Mouse (Mus musculus) heart, embryonic 16.5 days (tissue): ENCODE data around the gene Ip6k2. TPM values are rescaled to one million over a fixed set of nuclear protein-coding genes. Genes with fewer than 3 reads are reported as not detected.
A peak's percentile ranks its signal among the peaks of the same experiment; 100 is the strongest.

Experiments
- ATAC-seq: fragments of 200-750 bp; cut with Nextera tagmentation; replicated peaks from 2 replicates; pipeline ENCODE4 v1.8.0; 2017; ENCODE audit warnings: moderate number of reproducible peaks; ENCODE audit not compliant: insufficient read depth, low FRiP score; ENCODE audit errors: extremely low read depth
- H3K27ac ChIP-seq: fragments of 300-500 bp; sonication (generic); 2 replicates; pipeline ENCODE4 v1.5.1; 2014; ENCODE audit warnings: mild to moderate bottlenecking, low read length, control low read depth, moderate library complexity
- H3K27me3 ChIP-seq: fragments of 300-500 bp; sonication (generic); 2 replicates; pipeline ENCODE4 v1.6.1; 2014; ENCODE audit warnings: low read length, mixed read lengths; ENCODE audit not compliant: control insufficient read depth, insufficient read depth
- H3K36me3 ChIP-seq: fragments of 300-500 bp; sonication (generic); 2 replicates; pipeline ENCODE4 v1.6.1; 2014; ENCODE audit not compliant: control insufficient read depth, insufficient read depth
- H3K4me1 ChIP-seq: fragments of 300-500 bp; sonication (generic); 2 replicates; pipeline ENCODE4 v1.6.1; 2014; ENCODE audit warnings: low read length, mixed read lengths; ENCODE audit not compliant: control insufficient read depth, insufficient read depth
- H3K4me2 ChIP-seq: fragments of 300-500 bp; sonication (generic); 2 replicates; pipeline ENCODE4 v1.6.1; 2014; ENCODE audit warnings: low read depth, mild to moderate bottlenecking, control low read depth, low read length
- H3K4me3 ChIP-seq: fragments of 300-500 bp; sonication (generic); 2 replicates; pipeline ENCODE4 v1.5.1; 2014; ENCODE audit warnings: mild to moderate bottlenecking, control low read depth, low read length
- H3K9ac ChIP-seq: fragments of 300-500 bp; sonication (generic); 2 replicates; pipeline ENCODE4 v1.6.1; 2014; ENCODE audit warnings: low read length, control low read depth
- H3K9me3 ChIP-seq: fragments of 300-500 bp; sonication (generic); replicated peaks from 2 replicates; pipeline ENCODE4 v1.6.1; 2016; ENCODE audit warnings: low read length; ENCODE audit not compliant: control insufficient read depth
- WGBS: fragments of 180-500 bp; shearing (Covaris S2); extraction: QIAGEN DNeasy Blood & Tissue Kit; methylation state at CpG from one replicate; pipeline ENCODE4 v1.1.7; 2014; 5-methylcytosine and 5-hydroxymethylcytosine counted together
- polyA plus RNA-seq: library from polyadenylated mRNA; unstranded; fragments of >200 nt; fragmentation: Nextera tagmentation; extraction: Ambion mirVana; gene quantifications from 2 replicates; pipeline ENCODE4 v1.2.1, GENCODE M21; 2015

Gene Ip6k2
- polyA plus RNA-seq, 1 experiment from 2014 or later, result 27.2 TPM

DNA sequence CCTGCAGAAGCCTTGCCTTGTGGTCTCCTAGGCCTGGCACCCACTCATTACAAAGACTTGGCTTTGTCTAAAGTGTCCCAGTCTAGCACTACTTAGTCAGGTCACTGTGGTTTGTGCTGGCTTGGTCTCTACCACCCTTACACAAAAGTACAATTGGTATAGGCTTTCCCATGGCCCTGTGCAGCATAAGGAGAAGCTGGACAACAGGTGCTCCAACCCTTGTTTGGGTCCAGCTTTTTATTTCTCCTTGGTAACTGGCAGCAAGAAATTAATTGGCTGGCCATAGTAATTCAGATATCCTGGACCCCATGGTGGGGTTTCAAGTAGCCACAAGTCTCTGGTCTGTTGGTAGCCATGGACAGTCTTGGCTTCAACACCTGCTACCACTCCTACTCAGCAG, 22.8 kb downstream of the Ip6k2 start:
- Histone ChIP-seq H3K4me1 (peaks cover 31% of the 10 kb centered on the region), H3K4me3 (no peak overlapping the region), H3K9ac (0 out of 2 replicates have a peak overlapping the region, but pooled peaks have one; percentile 26), H3K36me3 (peaks cover 36% of the 10 kb centered on the region), H3K9me3 (no peaks in the 10 kb centered on the region), H3K4me2 (no peak overlapping the region), H3K27ac (peak overlapping the region; percentile 56), H3K27me3 (no peaks in the 10 kb centered on the region)
- ATAC-seq, result no peak

DNA sequence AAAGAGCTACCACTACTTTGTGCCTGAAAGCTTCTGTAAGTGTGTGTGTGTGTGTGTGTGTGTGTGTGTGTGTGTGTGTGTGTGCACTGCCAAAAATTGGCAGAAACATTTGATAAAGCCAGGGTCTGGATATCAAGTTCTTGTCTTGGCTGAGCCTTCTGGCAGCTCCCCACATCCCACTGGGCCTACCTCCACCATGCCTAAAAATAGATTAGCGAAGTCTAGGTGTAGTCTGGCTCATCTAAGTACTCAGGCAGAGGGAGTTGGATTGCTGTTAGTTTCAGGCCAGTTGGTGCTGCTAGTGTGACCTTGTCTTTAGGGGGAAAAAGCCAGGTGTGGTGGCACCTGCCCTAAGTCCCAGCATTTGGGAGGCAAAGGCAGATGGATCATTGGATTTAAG, 23.2 kb downstream of the Ip6k2 start:
- H3K9me3 ChIP-seq, result no peaks in the 10 kb centered on the region
- H3K4me3 ChIP-seq, result no peak overlapping the region
- no peaks in the 10 kb centered on the region for H3K27me3 ChIP-seq
- H3K9ac ChIP-seq, result no peak overlapping the region
- H3K36me3 ChIP-seq, result peaks cover 32% of the 10 kb centered on the region
- peaks cover 31% of the 10 kb centered on the region for H3K4me1 ChIP-seq
- peak overlapping the region; percentile 56 for H3K27ac ChIP-seq
- no peak overlapping the region for H3K4me2 ChIP-seq
- WGBS, result 56% methylated on average over 1 of the region's 1 CpGs
- no peak; the same call in 1 of the 2 replicates for ATAC-seq

DNA sequence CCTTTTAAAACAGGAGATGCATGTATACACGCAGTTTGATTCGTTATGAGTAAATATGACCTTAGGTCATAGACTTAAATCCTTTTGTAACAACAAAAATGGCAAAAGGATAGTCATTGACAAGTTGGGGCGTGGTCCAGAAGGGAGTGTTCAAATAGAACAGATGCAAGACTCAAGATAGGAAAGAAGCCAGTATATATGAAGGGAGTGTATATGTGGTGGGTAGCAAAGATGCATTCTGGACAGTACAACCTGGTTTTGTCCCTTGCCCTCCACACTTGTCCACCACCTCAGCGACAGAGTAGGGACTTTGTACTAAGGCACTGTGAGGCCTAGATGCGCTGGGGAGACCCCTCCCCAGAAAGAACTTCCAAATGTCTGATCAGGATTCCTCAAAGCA, 24.1 kb downstream of the Ip6k2 start:
- H3K27ac ChIP-seq, result peak overlapping the region; percentile 53
- H3K36me3 ChIP-seq, result peaks cover 31% of the 10 kb centered on the region
- peak overlapping the region; percentile 36; the same call in 1 of the 2 replicates for H3K4me2 ChIP-seq
- ATAC-seq, result no peak; the same call in 1 of the 2 replicates
- peaks cover 31% of the 10 kb centered on the region for H3K4me1 ChIP-seq
- no peaks in the 10 kb centered on the region for H3K27me3 ChIP-seq
- 71% methylated on average over 5 of the region's 5 CpGs for WGBS
- H3K9me3 ChIP-seq, result no peaks in the 10 kb centered on the region
- peak overlapping the region; percentile 54; the same call in 1 of the 2 replicates for H3K9ac ChIP-seq
- H3K4me3 ChIP-seq, result peak overlapping the region; percentile 86

DNA sequence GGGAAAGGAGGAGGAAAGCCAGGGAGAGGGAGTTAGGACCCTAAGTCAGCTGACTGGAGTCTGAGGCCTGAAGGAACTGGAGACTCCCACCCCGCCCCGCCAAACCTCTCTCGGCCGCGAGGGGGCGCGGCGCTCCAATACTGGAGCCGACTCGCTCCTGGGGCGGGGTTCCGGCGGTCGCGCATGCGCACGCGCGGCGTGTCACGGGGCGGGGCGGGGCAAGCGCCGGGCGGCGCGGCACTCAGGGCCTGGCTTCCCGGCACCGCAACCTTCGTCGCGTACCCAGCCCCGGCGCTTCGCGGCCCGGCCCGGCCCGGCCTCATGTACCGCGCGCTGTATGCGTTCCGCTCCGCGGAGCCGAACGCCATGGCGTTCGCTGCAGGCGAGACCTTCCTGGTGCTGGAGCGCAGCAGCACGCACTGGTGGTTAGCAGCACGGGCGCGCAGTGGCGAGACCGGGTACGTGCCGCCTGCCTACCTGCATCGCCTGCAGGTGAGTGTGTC, 24.6 kb downstream of the Ip6k2 start, which contains the start of gene Nckipsd:
Gene Nckipsd, plus strand, starts transcription at position 206 of the 503 bp plus-strand sequence.
- H3K9me3 ChIP-seq, result no peaks in the 10 kb centered on the region

DNA sequence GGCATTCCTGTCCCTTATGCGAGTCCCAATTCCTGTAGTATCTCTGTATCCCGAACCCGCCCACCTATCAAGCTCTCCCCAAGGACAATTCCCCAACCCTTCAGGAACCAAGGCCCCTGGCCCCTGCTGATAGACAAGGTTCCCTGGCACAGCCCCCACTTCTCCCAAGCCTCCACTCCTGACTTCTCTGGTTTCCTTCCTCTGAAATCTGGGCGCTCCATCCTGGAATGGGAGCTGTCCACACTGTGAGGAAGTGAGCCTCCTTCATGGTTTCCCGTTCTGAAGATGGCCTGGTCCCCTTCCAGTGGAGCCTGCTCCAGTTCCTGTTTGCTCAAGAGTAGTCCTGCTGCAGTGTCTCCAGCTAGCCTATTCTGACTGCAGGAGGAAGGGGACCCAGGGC, 25.6 kb downstream of the Ip6k2 start:
- WGBS, result 50% methylated on average over 5 of the region's 5 CpGs
- Histone ChIP-seq H3K36me3 (peaks cover 26% of the 10 kb centered on the region), H3K27ac (peak overlapping the region; percentile 53)

More for the DNA sequence above, 24.6 kb downstream of the Ip6k2 start, which contains the start of gene Nckipsd:
- peak; percentile 88 for ATAC-seq
- H3K9ac ChIP-seq, result peak within 1 kb of the TSS; percentile 93
- H3K27ac ChIP-seq, result peak within 1 kb of the TSS; percentile 56
- H3K36me3 ChIP-seq, result peaks cover 31% of the 10 kb centered on the region
- H3K27me3 ChIP-seq, result no peaks in the 10 kb centered on the region
- WGBS, result under 1% methylated on average over 62 of the region's 62 CpGs
- peaks cover 31% of the 10 kb centered on the region for H3K4me1 ChIP-seq
- H3K4me3 ChIP-seq, result peak within 1 kb of the TSS; percentile 86
- H3K4me2 ChIP-seq, result peak within 1 kb of the TSS; percentile 95

DNA sequence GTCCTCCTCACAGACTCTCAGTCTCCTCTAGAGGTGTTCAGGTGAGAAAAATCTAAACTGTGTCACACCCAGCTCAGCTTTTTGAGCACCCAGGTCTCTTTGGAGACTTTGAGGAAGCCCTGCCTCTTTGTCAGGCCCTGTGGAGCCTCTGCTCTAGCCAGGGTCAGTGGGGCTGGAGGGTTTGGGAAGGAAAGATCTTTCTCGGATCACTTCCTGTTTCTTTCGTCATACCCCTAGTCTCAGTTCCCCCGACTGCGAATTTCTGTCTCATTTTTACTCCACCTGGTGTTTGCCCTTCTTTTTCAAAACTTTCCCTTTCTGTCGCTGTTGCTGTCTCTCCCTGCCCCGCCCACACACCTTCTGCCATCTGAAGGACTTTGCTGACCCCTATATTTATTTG, 26.1 kb downstream of the Ip6k2 start:
- Histone ChIP-seq H3K27ac (peak overlapping the region; percentile 34; the same call in 1 of the 2 replicates), H3K36me3 (peaks cover 22% of the 10 kb centered on the region), H3K4me1 (peaks cover 31% of the 10 kb centered on the region), H3K4me2 (peak overlapping the region; percentile 17; the same call in 1 of the 2 replicates), H3K4me3 (no peak overlapping the region), H3K9me3 (no peaks in the 10 kb centered on the region), H3K27me3 (no peaks in the 10 kb centered on the region), H3K9ac (no peak overlapping the region)
- ATAC-seq, result no peak
- WGBS, result 73% methylated on average over 6 of the region's 6 CpGs

More for the DNA sequence above, 25.6 kb downstream of the Ip6k2 start:
- ATAC-seq, result peak; percentile 57
- peaks cover 31% of the 10 kb centered on the region for H3K4me1 ChIP-seq
- peak overlapping the region; percentile 95 for H3K4me2 ChIP-seq
- peak overlapping the region; percentile 93; the same call in 1 of the 2 replicates for H3K9ac ChIP-seq
- H3K4me3 ChIP-seq, result peak overlapping the region; percentile 86
- H3K9me3 ChIP-seq, result no peaks in the 10 kb centered on the region
- no peaks in the 10 kb centered on the region for H3K27me3 ChIP-seq

DNA sequence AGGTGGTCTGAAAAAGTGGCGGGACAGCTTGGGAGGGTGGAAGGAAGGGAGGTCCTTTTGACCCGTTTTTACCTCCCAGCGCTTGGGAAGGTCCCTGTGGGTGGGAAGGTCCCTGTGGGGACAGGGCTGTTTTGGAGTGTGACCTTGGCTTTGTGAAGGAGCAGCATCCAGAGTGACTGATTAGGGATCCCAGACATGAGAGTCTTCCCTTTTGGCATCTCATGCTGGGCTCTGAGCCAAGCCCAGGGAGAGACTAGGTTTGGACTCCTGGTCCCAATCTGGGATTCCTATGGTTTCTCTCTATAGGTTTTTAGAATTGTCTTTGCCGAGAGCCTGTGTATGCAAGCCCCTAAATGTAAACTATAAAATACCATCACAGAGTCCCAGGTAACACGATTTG, 26.9 kb downstream of the Ip6k2 start:
- 63% methylated on average over 5 of the region's 5 CpGs for WGBS
- H3K9ac ChIP-seq, result no peak overlapping the region
- no peak for ATAC-seq
- H3K27me3 ChIP-seq, result no peaks in the 10 kb centered on the region
- H3K4me1 ChIP-seq, result peaks cover 31% of the 10 kb centered on the region
- H3K4me2 ChIP-seq, result no peak overlapping the region
- peaks cover 18% of the 10 kb centered on the region for H3K36me3 ChIP-seq
- H3K9me3 ChIP-seq, result no peaks in the 10 kb centered on the region
- H3K4me3 ChIP-seq, result no peak overlapping the region
- no peak overlapping the region for H3K27ac ChIP-seq

DNA sequence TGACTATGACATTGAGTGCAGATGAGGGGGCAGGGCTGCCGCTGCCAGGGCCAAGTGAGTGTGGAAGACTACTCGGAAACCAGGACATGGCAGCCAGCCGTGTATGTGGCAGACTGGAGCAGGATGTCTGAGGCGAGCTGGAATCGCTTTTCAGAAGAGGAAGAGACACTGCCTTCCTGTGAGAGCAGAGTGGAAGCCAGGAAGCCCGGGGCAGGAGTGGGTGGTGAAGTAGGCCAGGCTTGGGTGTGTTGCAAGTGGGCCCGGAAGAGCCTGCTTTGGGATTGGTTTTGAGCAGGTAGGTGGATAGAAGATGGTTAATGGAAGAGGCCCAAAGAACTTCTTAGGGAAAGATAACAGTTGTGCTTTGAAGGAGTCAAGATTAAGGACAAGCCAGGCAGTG, 32.0 kb downstream of the Ip6k2 start:
- Histone ChIP-seq H3K4me2 (no peak overlapping the region), H3K27ac (no peak overlapping the region), H3K4me3 (no peak overlapping the region), H3K36me3 (peaks cover 16% of the 10 kb centered on the region; the same call in 1 of the 2 replicates), H3K9ac (no peak overlapping the region), H3K9me3 (no peaks in the 10 kb centered on the region), H3K4me1 (no peaks in the 10 kb centered on the region), H3K27me3 (no peaks in the 10 kb centered on the region)
- ATAC-seq, result no peak
- 75% methylated on average over 7 of the region's 7 CpGs for WGBS

DNA sequence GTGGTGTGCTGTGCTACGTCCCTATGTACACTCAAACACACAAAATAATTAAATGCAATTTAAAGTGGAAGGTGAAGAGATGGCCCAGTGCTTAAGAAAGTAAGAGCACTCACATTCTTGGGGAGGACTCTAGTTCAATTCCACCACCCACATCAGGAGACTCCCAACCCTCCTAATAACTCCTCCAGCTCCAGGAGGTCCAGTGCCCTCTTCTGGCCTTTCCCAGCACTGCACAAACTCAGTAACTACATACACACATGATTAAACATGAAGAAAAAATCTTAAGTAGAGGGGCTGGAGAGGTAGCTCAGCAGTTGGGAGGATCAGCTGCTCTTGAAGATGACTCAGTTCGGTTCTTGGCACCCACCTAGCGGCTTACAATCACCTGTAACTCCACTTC, 35.9 kb downstream of the Ip6k2 start:
- H3K27ac ChIP-seq, result no peak overlapping the region
- no peak for ATAC-seq
- peaks cover 17% of the 10 kb centered on the region for H3K27me3 ChIP-seq
- 50% methylated on average over 3 of the region's 3 CpGs for WGBS
- H3K9me3 ChIP-seq, result no peaks in the 10 kb centered on the region
- no peak overlapping the region for H3K4me2 ChIP-seq
- no peaks in the 10 kb centered on the region for H3K4me1 ChIP-seq
- H3K4me3 ChIP-seq, result no peak overlapping the region
- H3K9ac ChIP-seq, result no peak overlapping the region
- peaks cover 10% of the 10 kb centered on the region; the same call in 1 of the 2 replicates for H3K36me3 ChIP-seq
